Mouse (Mus musculus): ENCODE results near the gene 0610010F05Rik. TPM values are rescaled to one million over a fixed set of nuclear protein-coding genes. Genes with fewer than 3 reads are reported as not detected.

0610010F05Rik gene
- polyA plus RNA-seq (2014; fragmentation: Illumina TruSeq; extraction: RNeasy Lipid Tissue Mini Kit (QIAGEN cat#74804); ENCODE audit: low read depth, low replicate concordance) = 40.1 TPM

GRCm38 (mm10) chr11:23632945-23633878, at the start of gene 0610010F05Rik:
Gene 0610010F05Rik (minus strand): TSS chr11:23633639.

GRCm38 (mm10) chr11:23665798-23666501, 32.5 kb upstream of the 0610010F05Rik start, which contains the start of gene Pex13:
Gene Pex13 (minus strand): TSS chr11:23665959.

GRCm38 (mm10) chr11:23665311-23665786, 31.9 kb upstream of the 0610010F05Rik start, which contains the start of gene Pus10:
Gene Pus10 (plus strand): TSS chr11:23665674.

GRCm38 (mm10) chr11:23520473-23521205, 112.8 kb downstream of the 0610010F05Rik start, which contains the start of gene 1700093K21Rik:
Gene 1700093K21Rik (minus strand): TSS chr11:23521155.

Other genes starting within 250 kb of the 0610010F05Rik start
- gene Ahsa2, start 135.6 kb downstream of the 0610010F05Rik start, polyA plus RNA-seq (2014; fragmentation: Illumina TruSeq; extraction: RNeasy Lipid Tissue Mini Kit (QIAGEN cat#74804); ENCODE audit: low read depth, low replicate concordance) = 50.4 TPM
- not detected for gene 1700093K21Rik, start 112.5 kb downstream of the 0610010F05Rik start, polyA plus RNA-seq (2014; fragmentation: Illumina TruSeq; extraction: RNeasy Lipid Tissue Mini Kit (QIAGEN cat#74804); ENCODE audit: low read depth, low replicate concordance)
- gene Pus10, start 32.0 kb upstream of the 0610010F05Rik start, polyA plus RNA-seq (2014; fragmentation: Illumina TruSeq; extraction: RNeasy Lipid Tissue Mini Kit (QIAGEN cat#74804); ENCODE audit: low read depth, low replicate concordance) = 39.4 TPM
- gene Pex13, start 32.3 kb upstream of the 0610010F05Rik start, polyA plus RNA-seq (2014; fragmentation: Illumina TruSeq; extraction: RNeasy Lipid Tissue Mini Kit (QIAGEN cat#74804); ENCODE audit: low read depth, low replicate concordance) = 69.4 TPM
- gene Rel, start 137.3 kb upstream of the 0610010F05Rik start, polyA plus RNA-seq (2014; fragmentation: Illumina TruSeq; extraction: RNeasy Lipid Tissue Mini Kit (QIAGEN cat#74804); ENCODE audit: low read depth, low replicate concordance) = 2.7 TPM

Measured in kidney, adult 10 weeks (tissue).